Mouse (Mus musculus): ENCODE measurements around the gene Zfhx3. TPM values are rescaled to one million over a fixed set of nuclear protein-coding genes. Genes with fewer than 3 reads are reported as not detected.

Zfhx3 gene
- total and polyA plus RNA-seq, 3 experiments, result 0.23 to 2.5 TPM; not detected in 1

DNA sequence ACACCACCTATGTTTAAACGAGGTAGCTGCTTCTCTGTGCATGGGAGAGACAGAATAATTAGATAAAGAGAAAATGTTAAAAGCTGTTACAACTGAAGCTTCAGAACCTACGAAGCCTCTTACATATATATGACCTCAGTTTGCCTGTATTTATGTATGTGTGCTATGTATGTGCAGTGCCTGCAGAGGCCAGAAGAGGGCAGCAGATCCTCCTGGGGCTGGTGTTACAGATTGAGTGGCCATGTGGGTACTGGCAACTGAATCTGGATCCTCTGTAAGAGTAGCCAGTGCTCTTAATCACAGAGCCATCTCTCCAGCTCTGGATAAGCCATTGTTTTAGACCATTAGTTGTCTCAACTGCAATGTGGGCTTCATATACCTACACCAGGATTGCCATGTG lies 82.8 kb downstream of the Zfhx3 start:
- Histone ChIP-seq H3K27me3 (ENCODE audit: control insufficient read depth in 1 of 2, insufficient read depth in 2 of 2, low read length in 2 of 2) (no peaks in the 10 kb centered on the region), H3K9ac (ENCODE audit: control insufficient read depth, low read depth, low read length, poor library complexity, severe bottlenecking) (no peak overlapping the region), H3K79me2 (ENCODE audit: control insufficient read depth, insufficient read depth, low read length, poor library complexity) (no peaks in the 10 kb centered on the region), H3K36me3 (ENCODE audit: control insufficient read depth in 1 of 2, insufficient read depth in 2 of 2, low read length in 2 of 2) (no peaks in the 10 kb centered on the region), H3K27ac (ENCODE audit: control insufficient read depth, low read depth, low read length) (no peak overlapping the region), H3K9me3 (replicated peaks; ENCODE audit: insufficient read depth, low read length) (no peaks in the 10 kb centered on the region), H3K4me3 (ENCODE audit: control insufficient read depth in 1 of 2, insufficient read depth in 1 of 2, low read depth in 2 of 2, low read length in 2 of 2) (no peak overlapping the region), H3K4me1 (ENCODE audit: control insufficient read depth in 1 of 2, insufficient read depth in 2 of 2, low read length in 2 of 2) (no peaks in the 10 kb centered on the region)
- peak; percentile 34 to 53 (median 47) for TF ChIP-seq CTCF (IDR thresholded peaks at IDR 0.05 in 2 of 3, conservative IDR thresholded peaks at IDR 0.05 in 1 of 3; ENCODE audit: control insufficient read depth in 1 of 3, insufficient read depth in 1 of 3, low read depth in 2 of 3, low read length in 3 of 3, poor library complexity in 1 of 3, severe bottlenecking in 1 of 3)
- TF ChIP-seq TCF12 (IDR thresholded peaks at IDR 0.05; ENCODE audit: low read depth, low read length), result no peak
- peak; percentile 15 for DNase-seq (ENCODE audit: low read depth, low spot score)

DNA sequence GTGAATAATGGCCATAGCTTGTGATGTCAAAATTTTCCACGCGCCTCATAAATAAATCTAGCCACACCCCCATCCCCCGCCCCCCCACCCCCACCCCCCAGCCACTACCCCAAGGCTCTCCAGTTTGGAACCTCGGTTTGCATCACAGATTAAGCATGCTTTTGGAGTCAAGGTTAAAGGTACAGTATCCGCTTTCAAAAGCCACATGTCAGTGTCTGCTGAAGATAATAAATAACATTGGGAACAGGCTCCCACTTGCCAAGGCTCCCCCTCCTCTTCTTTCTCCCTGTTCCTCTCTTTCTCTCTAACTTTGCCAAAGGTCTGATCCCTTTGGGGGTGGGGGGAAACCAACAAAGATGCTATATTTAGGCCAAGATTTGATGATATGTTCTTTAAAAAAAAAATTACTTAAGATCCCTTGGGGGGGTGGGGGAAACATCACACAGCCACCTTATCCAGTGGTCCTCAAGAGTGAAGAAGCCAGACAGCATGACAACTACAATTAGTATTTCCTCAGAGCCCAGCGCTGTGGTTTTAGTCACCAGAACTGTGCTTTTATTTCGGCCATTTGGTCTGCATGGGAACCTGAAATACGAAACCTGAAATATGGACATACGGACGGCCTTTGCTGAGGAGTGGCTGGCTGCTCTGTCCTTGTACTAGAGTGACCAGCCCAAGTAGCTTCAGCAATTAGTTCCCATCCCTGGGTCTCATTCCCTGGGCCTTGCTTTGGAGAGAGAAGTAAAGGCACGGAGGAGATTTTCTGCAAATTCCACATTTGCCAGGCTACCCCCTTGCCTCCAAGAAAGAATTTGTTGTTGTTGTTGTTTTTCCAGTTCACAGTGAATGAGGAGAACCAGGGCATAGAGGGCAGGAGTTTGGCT lies 84.4 kb downstream of the Zfhx3 start:
- Histone ChIP-seq H3K27ac (ENCODE audit: control insufficient read depth, low read depth, low read length) (no peak overlapping the region), H3K9ac (ENCODE audit: control insufficient read depth, low read depth, low read length, poor library complexity, severe bottlenecking) (no peak overlapping the region), H3K79me2 (ENCODE audit: control insufficient read depth, insufficient read depth, low read length, poor library complexity) (no peaks in the 10 kb centered on the region), H3K4me3 (ENCODE audit: control insufficient read depth in 1 of 2, insufficient read depth in 1 of 2, low read depth in 2 of 2, low read length in 2 of 2) (no peak overlapping the region), H3K36me3 (ENCODE audit: control insufficient read depth in 1 of 2, insufficient read depth in 2 of 2, low read length in 2 of 2) (no peaks in the 10 kb centered on the region), H3K27me3 (ENCODE audit: control insufficient read depth in 1 of 2, insufficient read depth in 2 of 2, low read length in 2 of 2) (no peaks in the 10 kb centered on the region), H3K9me3 (replicated peaks; ENCODE audit: insufficient read depth, low read length) (no peaks in the 10 kb centered on the region), H3K4me1 (ENCODE audit: control insufficient read depth in 1 of 2, insufficient read depth in 2 of 2, low read length in 2 of 2) (no peaks in the 10 kb centered on the region)
- no peak for TF ChIP-seq SMC3 (IDR thresholded peaks at IDR 0.05; ENCODE audit: low read depth, low read length)
- no peak for DNase-seq (ENCODE audit: low read depth, low spot score)

DNA sequence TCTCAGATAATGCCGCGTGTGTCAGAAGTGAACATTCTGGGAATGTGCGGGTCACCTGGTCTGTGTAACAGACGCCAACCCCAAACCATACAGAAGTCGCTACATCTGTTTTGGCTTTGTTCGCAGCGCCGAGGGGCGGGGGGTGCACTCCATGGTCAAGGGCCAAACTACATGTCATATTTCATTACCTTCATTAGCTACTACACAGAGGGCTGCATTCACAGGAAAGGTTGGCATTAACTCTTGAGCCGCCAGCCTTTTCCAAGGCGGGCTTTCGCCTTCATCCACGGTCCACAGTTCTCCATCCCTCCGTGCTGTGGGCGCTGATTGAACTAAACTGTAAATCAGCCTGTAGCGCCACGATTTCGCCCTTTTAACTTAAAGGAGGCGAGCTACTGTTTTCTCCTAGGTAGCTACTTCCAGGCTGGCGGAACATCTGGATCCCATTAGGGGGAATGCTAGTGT lies 85.1 kb downstream of the Zfhx3 start:
- no peaks in the 10 kb centered on the region for H3K27me3 ChIP-seq (ENCODE audit: control insufficient read depth in 1 of 2, insufficient read depth in 2 of 2, low read length in 2 of 2)
- DNase-seq (ENCODE audit: low read depth, low spot score), result no peak
- H3K4me1 ChIP-seq (ENCODE audit: control insufficient read depth in 1 of 2, insufficient read depth in 2 of 2, low read length in 2 of 2), result no peaks in the 10 kb centered on the region
- H3K9me3 ChIP-seq (replicated peaks; ENCODE audit: insufficient read depth, low read length), result no peaks in the 10 kb centered on the region
- H3K79me2 ChIP-seq (ENCODE audit: control insufficient read depth, insufficient read depth, low read length, poor library complexity), result no peaks in the 10 kb centered on the region
- TF ChIP-seq USF1 (IDR thresholded peaks at IDR 0.05; ENCODE audit: low read depth, low read length) (no peak), POLR2AphosphoS2 (IDR thresholded peaks at IDR 0.05; ENCODE audit: low read length) (no peak), SMC3 (IDR thresholded peaks at IDR 0.05; ENCODE audit: low read depth, low read length) (no peak), E2F4 (IDR thresholded peaks at IDR 0.05; ENCODE audit: borderline replicate concordance, low read depth, low read length) (no peak), ZKSCAN1 (IDR thresholded peaks at IDR 0.05; ENCODE audit: low read depth, low read length) (no peak), TBP (IDR thresholded peaks at IDR 0.05; ENCODE audit: low read depth, low read length) (no peak), KAT2A (conservative IDR thresholded peaks at IDR 0.05; ENCODE audit: low read depth, low read length) (no peak), ZMIZ1 (IDR thresholded peaks at IDR 0.05; ENCODE audit: low read depth, low read length) (no peak), ELF1 (IDR thresholded peaks at IDR 0.05; ENCODE audit: low read depth, low read length) (no peak), CTCF (IDR thresholded peaks at IDR 0.05 in 2 of 3, conservative IDR thresholded peaks at IDR 0.05 in 1 of 3; ENCODE audit: control insufficient read depth in 1 of 3, insufficient read depth in 1 of 3, low read depth in 2 of 3, low read length in 3 of 3, poor library complexity in 1 of 3, severe bottlenecking in 1 of 3) (no peak), ZNF384 (IDR thresholded peaks at IDR 0.05; ENCODE audit: low read depth, low read length) (no peak), MYC (IDR thresholded peaks at IDR 0.05; ENCODE audit: low read depth, low read length) (no peak), MAFK (IDR thresholded peaks at IDR 0.05; ENCODE audit: borderline replicate concordance, low read depth, low read length) (no peak), ETS1 (IDR thresholded peaks at IDR 0.05; ENCODE audit: low read depth, low read length) (no peak), RCOR1 (IDR thresholded peaks at IDR 0.05; ENCODE audit: low read depth, low read length) (no peak), ZC3H11A (IDR thresholded peaks at IDR 0.05; ENCODE audit: low read depth, low read length) (no peak), HCFC1 (IDR thresholded peaks at IDR 0.05; ENCODE audit: low read depth, low read length) (no peak), MAX (IDR thresholded peaks at IDR 0.05; ENCODE audit: low read length) (no peak), TCF12 (IDR thresholded peaks at IDR 0.05; ENCODE audit: low read depth, low read length) (no peak)
- no peaks in the 10 kb centered on the region for H3K36me3 ChIP-seq (ENCODE audit: control insufficient read depth in 1 of 2, insufficient read depth in 2 of 2, low read length in 2 of 2)
- H3K27ac ChIP-seq (ENCODE audit: control insufficient read depth, low read depth, low read length), result no peak overlapping the region
- no peak overlapping the region for H3K9ac ChIP-seq (ENCODE audit: control insufficient read depth, low read depth, low read length, poor library complexity, severe bottlenecking)
- H3K4me3 ChIP-seq (ENCODE audit: control insufficient read depth in 1 of 2, insufficient read depth in 1 of 2, low read depth in 2 of 2, low read length in 2 of 2), result no peak overlapping the region

Measured in MEL (cell line).